Mouse (Mus musculus) cerebellum, adult (tissue): Measurements from ENCODE around the gene Sumo3.

Source experiments
- ATAC-seq: cut with Nextera tagmentation; 2 replicates; pipeline ENCODE4 v1.9.2; 2017; ENCODE audit warnings: mild to moderate bottlenecking, moderate library complexity, mixed read lengths; ENCODE audit not compliant: insufficient number of reproducible peaks, low FRiP score, low TSS enrichment

Sumo3 gene

GRCm38 (mm10) chr10:77605908-77606826, at the start of gene Sumo3, which contains the start of gene Gm49325:
Sumo3 (plus strand) TSS chr10:77606097.
Gm49325 (plus strand) TSS chr10:77606197.
- ATAC-seq = peak; percentile 49

- no peak for ATAC-seq
Measured at GRCm38 (mm10) chr10:77556631-77557030, 49.3 kb upstream of the Sumo3 start.

GRCm38 (mm10) chr10:77557641-77558040, 48.3 kb upstream of the Sumo3 start:
- ATAC-seq = no peak

GRCm38 (mm10) chr10:77560090-77560489, 45.8 kb upstream of the Sumo3 start:
- ATAC-seq = no peak

- ATAC-seq = no peak
Measured at GRCm38 (mm10) chr10:77560830-77561229, 45.1 kb upstream of the Sumo3 start.

GRCm38 (mm10) chr10:77561508-77561907, 44.4 kb upstream of the Sumo3 start:
- no peak for ATAC-seq

DNA sequence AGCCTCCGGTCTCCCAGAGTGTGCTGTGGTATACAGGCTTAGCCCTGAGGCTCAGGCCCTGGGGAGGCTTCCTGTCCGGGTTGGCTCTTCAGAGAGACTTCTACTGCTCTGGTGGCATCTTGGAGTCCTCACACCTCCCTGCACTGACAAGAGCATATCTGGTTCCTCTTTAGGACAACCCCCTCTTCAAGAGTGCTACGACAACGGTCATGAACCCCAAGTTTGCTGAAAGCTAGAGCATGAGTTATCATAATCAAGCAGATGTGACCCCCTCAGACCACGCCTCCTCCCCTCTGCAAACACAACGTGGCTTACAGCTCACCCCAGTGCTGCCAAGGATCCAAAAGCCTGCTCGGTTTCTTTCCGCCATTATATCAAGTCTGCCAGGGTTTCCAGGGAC, 40.9 kb upstream of the Sumo3 start:
- no peak for ATAC-seq

DNA sequence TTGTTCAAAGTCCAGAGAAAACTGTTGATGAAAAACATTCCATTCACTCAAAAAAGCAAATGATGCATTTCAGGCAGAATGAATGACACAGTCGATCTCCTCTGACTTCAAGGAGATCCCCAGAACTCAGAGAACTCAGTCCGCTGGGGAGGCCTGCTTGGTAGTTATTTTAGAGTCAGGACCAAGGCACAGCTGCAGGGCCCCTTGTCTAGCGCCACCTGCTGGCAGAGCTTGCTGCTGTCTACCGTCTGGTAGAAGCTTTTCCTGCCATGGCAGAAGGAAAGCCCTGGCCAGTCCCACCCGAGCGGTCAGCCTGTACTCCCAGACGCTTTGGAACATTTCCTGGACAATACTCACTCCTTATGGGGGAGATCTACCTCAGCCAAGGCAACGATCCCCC, 39.2 kb upstream of the Sumo3 start:
- peak; percentile 75; the same call in 1 of the 2 replicates for ATAC-seq

- no peak for ATAC-seq
Measured at GRCm38 (mm10) chr10:77569481-77569880, 36.4 kb upstream of the Sumo3 start.

- ATAC-seq = no peak
Measured at GRCm38 (mm10) chr10:77569973-77570658, 35.8 kb upstream of the Sumo3 start.

DNA sequence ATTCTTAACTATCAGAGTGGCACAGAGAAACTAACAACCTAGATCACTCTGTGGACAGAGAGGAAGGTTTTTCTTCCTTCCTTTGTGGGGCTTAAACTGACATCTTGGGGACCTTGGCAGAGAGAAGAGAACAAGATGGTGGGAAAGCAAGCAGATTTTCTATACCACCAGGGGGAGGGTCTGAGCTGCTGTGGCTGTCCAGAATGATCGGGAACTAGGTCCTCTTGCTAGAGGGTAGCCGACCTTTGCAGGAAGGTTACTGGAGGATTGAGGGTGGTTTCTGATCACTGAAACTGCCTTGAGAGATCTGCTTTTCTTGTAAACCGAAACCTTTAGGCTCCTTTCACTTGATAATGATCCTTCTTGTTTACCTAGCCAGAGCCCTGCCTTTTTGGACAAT, 33.7 kb upstream of the Sumo3 start:
- no peak for ATAC-seq

DNA sequence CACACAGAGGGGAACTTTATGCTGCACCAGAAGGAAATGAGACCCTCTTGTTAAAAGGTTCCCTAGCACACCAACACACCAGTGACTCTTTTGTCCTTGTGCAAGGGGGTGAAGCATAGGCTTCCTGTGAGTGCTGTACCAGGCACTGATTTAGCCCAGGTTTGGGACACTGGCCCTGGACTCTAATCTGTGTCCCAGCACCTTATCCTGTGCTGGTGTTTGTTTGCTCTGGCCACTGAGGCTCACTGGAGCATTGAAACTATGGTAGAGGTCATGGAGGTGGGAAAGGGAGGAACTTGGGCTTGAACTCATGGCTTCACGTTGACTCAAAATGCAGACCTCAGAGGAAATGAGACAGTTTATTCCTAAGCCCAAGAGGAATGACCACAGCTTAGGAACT, 32.7 kb upstream of the Sumo3 start:
- no peak for ATAC-seq

- ATAC-seq = no peak
Measured at GRCm38 (mm10) chr10:77580027-77580920, 25.6 kb upstream of the Sumo3 start.

DNA sequence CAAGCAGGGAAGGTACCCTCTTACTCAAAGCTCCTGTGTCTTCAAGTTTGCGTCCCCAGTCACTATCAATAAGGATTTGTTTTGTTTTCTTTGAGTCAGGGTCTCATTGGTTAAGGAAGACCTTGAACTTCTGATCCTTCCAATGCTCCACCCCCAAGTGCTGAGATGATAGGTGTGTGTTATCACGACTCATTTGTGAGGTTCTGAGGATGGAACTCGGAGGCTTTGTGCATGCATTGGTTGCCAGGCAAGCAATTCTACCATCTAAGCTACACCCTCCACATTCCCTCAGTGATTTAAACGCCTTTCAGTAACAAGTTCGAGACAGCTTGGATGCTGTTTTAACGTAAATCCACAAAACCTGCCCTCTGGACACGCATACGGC, 24.9 kb upstream of the Sumo3 start:
- no peak; the same call in 1 of the 2 replicates for ATAC-seq

- peak; percentile 91 for ATAC-seq
Measured at GRCm38 (mm10) chr10:77581408-77582284, 24.3 kb upstream of the Sumo3 start, which contains the start of gene Pttg1ip. Pttg1ip (plus strand) TSS chr10:77581720.

DNA sequence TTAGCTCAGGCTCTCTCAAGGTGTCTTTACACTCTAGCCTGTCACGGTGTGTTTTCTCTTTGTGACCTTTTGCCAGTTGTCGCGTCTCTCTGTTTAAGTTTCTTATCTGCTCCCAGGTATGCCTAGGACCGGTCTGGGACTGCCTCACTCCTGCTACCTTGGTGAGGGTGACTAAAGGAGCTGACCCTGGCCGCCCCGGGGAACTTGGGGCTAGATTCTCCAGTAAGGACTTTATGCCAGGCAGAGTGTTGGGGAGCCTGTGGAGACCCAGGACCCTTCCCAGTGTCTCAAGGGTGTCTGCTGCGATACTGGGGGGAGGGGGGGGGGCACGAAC, 23.6 kb upstream of the Sumo3 start:
- ATAC-seq = no peak

DNA sequence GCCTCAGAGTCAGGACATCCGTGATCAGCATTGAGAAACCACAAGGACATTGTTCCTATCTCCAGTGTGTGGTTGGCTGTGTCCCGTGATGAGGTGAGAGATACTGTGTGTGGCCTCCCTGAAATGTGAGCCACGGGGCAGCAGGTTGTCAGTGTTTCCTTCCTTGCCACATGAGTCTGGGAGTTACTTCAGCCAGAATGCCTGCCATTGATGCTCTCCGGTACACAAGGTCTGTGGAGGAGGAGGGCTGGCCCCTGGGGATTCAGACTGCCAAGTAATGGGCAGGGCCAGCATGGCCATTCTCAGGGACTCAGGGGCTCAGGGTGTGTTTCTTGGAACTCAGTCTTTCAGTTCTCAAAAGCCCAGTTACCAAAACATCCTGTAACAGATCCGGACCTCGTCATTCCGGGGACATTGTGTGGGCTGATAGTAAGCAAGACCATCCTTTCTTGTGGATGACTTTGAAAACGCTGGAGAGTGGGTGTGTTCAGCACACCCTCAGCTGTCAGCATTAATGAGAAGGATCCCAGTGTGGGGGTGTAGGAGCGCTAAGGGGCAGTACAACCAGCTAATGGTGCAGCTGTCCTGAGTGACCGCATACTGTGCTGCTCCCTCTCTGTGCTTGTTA, 22.0 kb upstream of the Sumo3 start:
- ATAC-seq = no peak

DNA sequence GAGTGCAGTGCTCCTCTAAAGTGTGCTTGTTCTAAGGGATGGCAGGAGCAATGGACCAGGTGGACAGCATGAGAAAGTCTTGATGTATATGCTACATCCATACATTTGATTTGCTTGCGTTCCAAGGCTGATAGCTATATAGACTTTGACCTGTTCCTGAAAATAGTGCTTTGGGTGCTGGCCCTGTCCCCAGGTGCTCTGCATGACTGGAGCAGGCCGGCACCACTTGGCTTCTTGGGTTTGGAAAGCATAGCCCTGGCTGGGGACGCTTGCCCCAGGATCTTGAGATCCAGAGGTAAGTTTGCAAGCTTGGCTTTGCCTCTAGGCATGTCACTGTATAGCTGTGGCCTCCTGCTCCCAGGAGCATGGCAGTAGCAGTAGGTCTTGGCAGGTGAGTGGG, 19.3 kb upstream of the Sumo3 start:
- no peak for ATAC-seq

DNA sequence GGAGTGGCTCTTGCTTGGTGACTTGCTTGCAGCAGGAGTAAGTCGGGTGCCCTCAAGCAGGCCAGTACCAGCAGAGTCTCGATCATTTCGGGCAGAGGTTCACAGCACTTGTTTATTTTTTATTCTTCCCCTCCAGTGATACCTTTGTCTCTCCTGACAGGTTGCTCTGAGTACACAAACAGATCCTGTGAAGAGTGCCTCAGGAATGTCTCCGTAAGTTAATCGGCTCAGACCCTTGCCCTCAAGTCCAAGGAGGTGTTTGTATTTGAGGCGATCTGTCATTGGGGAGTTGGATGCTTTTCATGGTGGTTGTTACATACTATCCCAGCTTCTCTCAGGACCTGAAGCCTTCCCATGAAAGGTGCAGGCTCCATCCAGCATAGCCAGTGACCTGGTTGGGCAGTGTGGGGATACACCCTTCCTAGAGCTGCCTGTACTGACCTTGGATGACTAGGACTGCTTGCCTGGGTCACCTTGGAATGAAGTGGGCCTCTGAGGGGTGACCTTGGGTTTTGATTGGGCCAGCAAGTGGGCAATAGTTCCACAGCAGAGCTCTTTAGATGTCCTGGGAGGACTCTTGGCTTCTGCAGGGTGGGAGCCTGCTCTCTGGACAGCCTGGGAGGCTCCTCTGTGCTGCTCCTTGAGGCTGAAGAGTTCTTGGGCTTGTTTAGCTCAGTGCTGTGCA, 18.7 kb upstream of the Sumo3 start:
- ATAC-seq = no peak
